Mouse (Mus musculus) granulocyte monocyte progenitor cell, adult 5-6 weeks (primary cell): ENCODE results near the gene Jmjd8. TPM values are rescaled to one million over a fixed set of nuclear protein-coding genes. Genes with fewer than 3 reads are reported as not detected.

Experiments used
- ATAC-seq: replicated peaks from 2 replicates; pipeline ENCODE4 v1.8.0; 2016; ENCODE audit warnings: mild to moderate bottlenecking, moderate TSS enrichment, inconsistent platforms; ENCODE audit not compliant: poor library complexity, severe bottlenecking
- total RNA-seq, 2 experiments: library from RNA; stranded (forward) in 1 of 2; stranded (reverse) in 1 of 2; fragments of 200-712, 200-1000 nt in 1 of 2; fragments of >200 nt in 1 of 2; fragmentation: Nextera tagmentation in 1 of 2; gene quantifications; 2 replicates each; pipeline ENCODE4 v1.2.3; 2014 to 2017

The Jmjd8 gene
- total RNA-seq (2014; fragmentation: Nextera tagmentation) = 19.5 and 23.1 TPM in 2 replicates
- total RNA-seq (2017) = 15.2 and 23.4 TPM in 2 replicates

DNA sequence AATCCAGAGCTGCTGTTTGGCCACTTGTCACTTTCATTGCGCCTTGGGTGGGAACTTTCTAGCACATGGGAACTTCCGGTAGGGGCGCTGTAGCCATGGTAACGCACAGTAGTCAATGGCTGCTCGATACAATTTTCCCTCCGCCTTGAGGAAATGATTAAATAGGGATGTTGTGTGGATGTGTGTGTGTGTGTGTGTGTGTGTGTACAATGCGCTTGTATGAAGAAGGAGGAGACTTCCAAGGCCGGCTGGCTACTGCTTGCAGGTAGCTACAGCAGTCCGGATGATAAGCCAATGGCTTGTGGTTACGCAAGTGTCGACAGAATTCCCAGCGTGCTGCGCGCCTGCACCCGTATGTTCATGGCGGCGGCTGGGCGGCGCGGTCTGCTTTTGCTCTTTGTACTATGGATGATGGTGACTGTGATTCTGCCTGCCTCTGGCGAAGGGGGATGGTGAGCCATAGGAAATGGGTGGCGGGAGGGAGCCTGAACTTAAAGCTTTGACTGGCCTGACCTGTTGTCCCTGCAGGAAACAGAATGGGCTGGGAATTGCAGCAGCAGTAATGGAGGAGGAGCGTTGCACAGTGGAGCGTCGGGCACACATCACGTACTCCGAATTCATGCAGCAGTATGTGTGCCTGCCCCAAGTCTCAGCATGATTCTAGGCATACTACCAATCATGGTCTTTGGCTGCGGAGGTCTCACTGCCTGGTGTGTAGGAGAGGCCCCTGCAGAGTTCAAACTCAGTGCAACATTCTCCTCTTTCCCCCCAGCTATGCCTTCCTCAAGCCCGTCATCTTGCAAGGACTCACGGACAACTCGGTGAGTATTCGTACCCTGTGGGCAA lies at the start of gene Jmjd8:
Gene Jmjd8, plus strand, starts transcription at position 156 of the 846 bp plus-strand sequence.
- peak; percentile 13 for ATAC-seq

DNA sequence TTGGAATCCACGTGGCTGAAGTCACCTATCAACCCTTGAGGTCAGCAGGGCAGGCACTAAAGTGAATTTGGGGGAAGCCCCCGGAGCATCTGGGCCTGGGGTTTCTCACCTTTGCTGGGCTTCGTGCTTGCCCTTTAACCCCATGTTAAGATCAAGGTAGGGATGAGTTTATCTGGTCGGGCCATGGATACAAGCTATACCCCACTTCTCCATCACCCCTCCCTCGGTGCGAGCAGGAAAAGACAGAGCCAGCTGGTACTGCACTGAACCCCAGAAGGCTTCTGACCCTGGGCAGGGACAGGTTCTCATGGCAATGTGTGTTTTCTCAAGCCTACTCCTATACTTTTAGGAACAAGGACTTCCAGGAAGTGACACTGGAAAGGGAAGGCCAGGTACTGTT lies 47.3 kb upstream of the Jmjd8 start:
- ATAC-seq = no peak

DNA sequence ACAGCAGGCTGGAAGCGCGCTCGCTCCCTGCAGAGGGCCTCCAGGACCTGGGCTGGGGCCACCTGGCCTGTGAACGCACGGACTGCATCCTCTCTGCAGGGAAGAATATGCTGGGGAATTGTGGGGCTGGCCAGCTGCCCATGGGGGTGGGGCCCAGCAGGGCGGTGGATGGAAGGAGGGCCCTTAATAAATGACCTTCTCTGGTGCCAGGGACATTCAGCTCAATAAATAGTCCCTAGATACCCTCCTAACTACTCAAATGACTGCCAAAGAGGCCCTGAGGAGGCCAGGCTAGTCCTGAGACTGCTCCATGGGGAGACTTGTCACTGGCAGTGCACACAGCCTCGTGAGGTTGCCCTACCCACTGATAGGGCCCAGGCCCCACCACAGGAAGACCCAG lies 45.6 kb upstream of the Jmjd8 start:
- ATAC-seq = no peak

DNA sequence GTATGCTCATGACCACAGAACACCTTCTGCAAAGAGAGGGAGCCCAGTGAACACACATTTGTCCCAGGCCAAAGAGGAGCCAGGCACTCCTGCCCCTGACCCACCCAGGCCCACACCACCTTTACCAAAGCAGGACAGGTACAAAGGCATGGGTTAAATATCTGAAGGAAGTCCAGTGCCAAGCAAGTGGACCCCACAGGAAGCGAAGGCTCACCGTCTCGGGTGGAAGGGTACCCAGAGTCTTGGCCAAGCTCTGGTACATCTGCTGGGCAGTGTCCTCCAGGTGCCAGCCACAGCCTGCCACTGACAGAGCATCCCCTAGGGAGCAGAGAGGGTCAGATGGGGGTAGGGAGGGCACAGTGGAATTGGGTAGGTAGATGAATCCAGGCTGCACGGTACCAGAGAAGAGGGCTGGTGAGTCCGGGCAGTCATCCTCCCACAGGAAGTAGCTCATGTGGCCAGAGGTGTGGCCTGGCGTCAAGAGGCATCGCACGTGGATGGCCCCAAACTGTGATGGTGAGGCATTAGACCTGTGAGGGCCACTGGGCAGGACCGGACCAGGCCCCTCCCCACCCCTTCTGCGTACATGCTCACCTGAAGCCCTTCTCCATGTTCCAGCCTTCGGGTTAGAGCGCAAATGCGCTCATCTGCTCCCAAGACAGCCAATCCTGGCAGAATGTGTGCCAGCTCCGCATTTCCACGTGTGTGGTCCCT lies 44.6 kb upstream of the Jmjd8 start:
- no peak for ATAC-seq

DNA sequence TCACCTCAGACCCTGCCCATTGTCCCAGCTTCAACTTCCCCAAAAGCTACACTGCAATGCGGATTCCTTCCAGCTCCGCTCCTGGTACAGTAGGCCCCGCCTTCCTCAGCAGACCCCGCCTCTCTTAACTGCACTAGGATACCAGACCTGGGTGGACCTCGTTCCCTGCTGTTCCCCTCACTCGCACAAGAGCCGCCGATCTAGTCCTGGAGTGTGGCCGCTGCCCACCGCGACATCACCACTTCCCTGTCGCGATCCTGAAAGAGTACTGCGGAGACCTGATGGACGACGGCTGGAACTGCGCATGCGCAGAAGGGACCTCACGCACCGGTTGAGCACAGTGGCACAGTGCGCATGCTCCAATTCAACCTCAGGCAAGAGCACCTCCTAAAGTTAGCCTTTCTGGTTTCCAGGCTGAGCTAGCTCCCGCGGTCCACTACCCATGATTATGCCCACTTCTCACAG lies 43.4 kb upstream of the Jmjd8 start, which contains the start of gene Haghl:
Gene Haghl, minus strand, starts transcription at position 393 of the 465 bp plus-strand sequence.
- ATAC-seq = peak; percentile 87

DNA sequence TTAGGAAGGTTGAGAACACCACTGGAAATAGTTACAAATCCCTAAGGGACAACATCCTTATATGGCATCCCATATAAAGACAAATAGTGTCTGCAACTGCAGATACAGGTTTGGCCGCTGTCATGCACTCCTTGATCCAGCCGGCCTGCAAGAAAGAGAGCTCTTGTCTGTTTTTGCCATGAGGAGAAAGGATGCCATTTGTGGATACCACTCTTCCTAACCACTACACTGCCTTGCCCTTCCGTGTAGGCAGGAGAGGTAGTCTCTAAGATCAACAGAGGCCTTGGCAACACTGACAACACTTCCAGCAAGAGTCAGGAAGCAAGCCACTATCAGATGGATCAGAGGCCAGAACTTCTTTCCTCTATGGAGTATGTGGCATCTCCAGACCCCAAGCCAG lies 42.4 kb upstream of the Jmjd8 start, which contains the start of gene Ccdc78:
Gene Ccdc78, plus strand, starts transcription at position 301 of the 400 bp plus-strand sequence.
- no peak for ATAC-seq

DNA sequence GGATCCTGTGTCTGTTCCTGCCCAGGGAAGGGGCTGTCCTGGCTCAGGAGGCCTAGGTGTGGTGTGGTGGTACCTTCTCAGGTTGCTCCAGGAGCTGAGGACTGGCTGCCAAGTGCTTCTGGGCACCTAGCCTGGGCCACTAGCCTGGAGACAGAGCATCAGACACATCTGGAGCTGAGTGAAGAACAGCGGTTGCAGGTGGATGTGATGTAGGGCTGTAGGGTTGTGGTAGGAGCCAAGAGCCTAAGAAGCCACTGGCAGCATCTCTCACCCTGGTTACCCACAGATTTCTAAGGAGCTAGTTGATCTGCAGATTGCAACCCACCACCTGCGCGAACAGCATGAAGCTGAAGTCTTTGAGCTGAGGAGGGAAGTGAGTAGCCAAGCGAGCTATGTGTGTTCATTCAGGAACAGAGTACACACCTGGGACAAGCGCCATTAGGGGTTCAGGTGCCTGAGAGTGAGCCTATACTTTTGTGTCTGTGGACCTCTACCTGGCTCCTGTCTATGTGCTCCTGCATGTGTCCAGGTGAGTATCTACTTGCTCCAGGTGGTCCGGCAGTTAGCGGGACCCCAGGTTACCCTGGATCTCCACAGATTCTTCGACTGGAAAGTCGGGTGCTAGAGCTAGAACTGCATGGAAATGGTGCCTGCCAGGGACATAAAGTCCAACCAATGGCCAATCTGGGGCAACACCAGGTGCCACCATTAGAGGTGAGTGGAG lies 41.7 kb upstream of the Jmjd8 start:
- ATAC-seq = no peak

DNA sequence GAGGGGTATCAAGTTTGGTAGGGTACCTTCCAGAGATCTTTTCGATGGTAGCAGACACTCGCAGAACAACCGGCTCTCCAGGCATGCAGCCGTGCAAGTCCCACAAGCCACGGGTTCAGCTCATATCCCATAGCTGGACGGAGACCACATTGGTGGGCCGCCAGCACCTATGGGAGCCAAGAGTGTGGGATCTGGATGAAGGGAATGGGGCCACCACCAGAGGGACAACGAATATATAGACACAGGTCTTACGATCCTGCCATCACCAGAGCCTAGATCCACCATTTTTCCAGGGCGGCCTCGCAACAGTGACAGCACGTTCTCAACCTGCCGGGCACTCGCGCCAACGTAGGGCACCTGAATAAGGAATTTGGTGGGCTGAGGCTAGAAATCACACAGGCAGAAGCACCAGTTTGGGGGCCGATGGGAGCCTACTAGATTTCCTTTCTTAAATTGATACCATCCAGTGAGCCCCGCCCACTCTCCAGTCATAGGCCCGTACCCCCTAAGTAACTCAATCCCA lies 37.3 kb upstream of the Jmjd8 start:
- no peak for ATAC-seq

DNA sequence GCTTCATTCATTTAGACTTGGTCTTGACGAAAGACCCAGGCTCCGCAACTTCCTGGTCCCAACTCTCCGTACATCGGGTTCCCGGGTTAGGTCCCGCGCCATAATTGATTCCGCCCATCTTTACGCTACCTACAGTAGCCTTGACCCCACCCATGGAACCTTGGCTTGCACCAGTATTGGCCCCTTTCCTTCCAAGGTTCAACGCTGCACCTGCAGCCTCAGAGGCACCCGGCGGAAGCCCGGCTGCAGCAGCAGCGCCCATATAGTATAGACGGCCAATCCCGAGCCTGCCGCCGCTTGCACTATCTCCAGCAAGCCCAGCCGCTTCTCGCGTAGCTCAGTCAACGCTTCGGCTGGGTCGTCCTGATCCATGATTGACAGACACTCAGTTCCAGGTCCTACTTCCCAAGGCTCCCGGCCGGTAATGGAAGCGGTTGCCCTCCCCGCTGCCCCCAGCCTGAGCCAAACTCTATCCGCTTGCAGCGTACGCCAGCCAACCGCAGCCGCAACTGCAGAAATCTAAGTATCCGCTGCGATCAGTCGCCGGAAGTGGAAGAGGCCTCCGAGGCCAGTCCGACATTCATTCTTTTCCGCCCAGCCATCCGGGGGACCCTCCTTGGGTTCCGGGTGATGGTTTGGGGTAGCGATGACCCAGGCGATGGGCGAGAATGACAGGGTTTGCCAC lies 36.7 kb upstream of the Jmjd8 start:
- peak; percentile 63 for ATAC-seq

DNA sequence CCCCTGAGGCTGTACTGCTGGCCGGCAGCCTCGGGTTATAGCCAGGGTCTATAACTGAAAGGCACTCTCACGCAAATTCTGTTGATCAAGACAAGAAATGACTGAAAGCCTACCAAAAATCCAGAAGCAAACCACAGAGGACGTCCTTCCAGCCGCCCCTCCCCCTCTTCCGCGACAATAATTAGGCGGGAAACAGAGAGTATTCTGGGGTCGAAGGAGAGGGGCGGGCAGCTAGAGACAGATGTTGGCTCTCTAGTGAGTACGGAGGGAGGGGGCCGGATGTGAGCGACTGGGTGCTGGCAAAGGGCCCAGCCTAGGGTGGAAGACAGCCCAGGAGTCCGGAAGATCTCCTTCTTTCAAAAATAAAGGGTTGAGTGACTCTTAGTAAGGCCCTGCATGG lies 36.1 kb upstream of the Jmjd8 start, which contains the start of gene Fam173a:
Gene Fam173a, minus strand, starts transcription at position 287 of the 400 bp plus-strand sequence.
- ATAC-seq = peak; percentile 44

DNA sequence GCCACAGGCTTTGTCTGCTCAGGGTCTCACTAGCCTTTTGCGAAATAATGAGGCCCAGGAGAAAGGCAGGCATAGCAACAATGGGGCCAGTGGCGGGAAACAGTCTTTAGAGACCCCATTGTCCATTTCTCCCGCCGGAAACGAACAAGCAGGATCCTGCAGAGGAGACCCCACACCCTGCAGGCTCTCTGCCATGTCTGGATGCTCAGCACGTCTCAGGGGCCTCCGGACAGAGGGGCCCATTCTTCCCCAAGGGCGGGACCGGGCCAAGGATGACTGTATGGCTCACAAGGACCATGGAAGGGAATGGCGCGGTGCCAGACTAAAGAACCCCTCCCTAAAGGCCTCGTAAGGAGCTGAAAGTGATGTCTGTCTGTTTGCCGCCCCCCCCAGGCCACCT lies 34.5 kb upstream of the Jmjd8 start:
- no peak for ATAC-seq

DNA sequence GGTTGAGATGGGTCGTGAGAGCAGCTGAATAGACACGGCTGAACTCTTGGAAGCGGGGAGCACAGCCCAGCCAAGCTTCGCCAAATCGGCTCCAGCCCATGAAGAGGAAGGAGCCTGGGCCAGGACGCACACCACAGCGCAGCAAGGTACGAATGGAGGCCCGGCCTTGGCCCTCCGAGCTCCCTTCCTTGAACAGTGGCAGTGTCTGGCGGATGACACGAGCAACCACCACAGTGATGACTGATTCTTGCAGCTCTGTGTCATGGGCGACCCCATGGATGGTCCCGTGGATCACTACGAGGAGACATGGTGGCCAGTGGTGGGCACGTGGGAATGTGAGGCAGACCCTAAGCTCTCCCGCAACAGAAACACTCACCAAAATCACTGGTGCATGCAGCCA lies 33.7 kb upstream of the Jmjd8 start:
- no peak for ATAC-seq

DNA sequence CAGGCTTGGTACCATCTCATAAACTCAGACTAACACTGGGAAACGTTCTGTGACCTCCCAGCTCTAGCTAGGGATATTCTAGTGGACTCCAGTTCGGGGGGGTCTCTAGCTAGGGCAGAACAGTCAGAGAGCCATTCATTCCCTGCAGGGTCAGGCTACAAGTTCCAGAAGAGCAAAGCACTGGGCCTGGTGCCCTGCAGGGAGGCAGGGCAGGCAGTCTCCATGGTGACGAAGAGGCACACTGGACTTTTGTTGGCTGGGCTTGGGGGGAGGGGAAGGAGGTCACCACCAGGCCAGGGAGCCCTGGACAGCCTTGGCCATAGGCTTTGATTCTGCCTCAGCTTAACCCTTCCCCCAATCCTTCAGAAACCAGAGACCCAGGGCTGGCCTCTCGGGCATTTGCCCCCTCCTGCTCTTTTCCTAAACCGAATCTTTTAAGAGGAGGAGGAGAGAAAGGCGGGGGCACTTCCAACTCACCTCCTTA lies 33.0 kb upstream of the Jmjd8 start, which contains the start of gene AC134908.4:
Gene AC134908.4, minus strand, starts transcription at position 51 of the 484 bp plus-strand sequence.
- no peak for ATAC-seq

DNA sequence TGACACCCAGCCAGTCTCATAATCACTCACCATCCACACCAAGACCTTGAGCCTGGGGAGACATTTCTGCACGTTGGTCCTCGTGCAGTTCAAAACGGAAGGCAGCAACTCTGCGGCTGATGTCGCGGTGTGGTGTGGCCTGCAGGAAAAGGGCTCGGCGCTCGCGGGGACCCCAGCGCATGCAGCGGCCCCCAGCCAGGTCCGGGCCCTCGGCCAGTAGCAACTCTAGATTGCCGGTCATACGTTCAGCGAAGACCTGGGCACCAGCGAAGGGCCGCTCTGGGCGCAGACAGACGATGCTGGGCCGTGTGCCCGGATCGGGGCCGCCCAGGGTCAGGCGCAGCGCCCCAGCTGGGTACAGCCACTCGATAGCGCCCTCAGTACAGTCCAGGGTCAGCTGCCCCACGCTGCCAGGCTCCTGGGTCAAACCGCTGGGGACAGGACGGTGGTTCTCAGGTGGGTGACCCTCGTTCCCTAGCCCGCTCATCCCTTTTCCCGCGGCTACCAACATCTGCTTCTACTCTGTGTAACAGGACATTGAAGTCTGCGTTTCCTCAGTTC lies 32.4 kb upstream of the Jmjd8 start:
- ATAC-seq = no peak

DNA sequence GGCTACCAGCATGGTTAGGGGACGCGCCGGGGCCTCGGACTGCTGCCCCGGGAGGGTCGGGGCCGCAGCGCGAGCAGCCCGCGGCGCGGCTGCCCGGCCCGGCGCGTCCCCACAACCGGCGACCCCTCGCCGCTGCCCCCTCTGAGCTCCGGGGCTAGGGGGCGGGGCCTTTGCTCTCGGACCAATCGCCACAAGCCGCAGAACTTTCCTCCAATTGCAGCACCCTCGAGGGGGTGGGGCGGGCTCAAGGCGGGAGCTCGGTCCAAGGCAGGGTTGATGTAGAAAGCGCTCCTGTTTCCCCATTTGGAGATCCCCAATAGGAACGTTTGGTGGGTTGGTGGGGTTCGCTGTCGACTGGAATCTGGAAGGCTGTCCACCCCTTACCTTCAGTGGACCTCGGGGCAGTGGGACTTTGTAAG lies 31.7 kb upstream of the Jmjd8 start, which contains the start of gene Metrn:
Gene Metrn, minus strand, starts transcription at position 186 of the 419 bp plus-strand sequence.
- peak; percentile 83 for ATAC-seq

DNA sequence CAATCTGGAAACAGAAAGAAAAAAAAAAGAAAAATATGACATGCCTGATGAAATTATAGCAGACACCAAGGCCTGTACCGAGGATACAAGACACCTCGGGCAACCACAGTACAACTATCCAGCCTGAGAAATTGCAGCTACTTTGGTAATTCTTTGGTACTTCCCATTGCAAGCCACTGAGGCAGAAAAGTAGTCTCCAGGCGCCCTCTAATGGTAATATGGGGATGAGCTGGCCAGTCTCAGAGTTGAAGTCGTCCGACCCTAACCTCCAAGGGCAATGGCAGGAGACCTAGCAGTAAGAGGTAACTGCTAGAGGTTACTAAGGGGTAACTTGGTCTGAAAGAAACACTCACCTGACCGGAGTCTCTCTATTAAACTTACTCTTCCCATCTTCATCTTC lies 27.6 kb upstream of the Jmjd8 start:
- peak; percentile 62 for ATAC-seq

DNA sequence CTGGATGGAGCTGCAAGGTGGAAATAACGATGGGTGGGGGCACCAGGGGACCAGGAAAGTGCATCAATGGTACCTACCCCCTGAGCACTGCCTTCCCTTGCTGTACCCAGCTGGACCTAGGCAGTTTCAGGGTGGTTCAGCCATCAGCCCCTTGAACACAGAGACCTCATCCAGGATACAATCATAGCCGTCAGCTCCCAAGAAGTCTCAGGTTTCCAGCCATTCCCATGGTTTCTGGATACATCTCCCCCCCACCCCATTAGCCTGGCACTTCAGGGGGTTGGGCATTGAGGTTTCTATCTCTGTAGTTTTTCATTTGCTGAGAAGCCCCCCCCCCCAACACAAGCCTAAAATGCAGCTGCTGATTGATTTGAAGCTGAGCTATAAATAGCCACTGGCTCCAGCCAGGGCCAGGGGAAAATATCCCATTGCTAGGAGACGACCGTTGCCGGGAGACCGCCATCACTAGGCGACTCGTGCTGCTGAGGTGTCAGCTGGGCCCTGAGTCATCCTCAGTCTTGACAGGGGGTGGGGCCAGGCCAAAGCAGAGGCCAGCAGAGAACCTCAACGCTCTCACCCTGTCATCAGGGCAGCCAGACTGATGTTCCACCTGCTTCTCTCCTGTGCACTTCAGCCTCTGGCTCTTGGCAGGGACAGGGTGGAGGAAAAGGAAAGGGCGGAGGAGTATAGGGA lies 25.7 kb upstream of the Jmjd8 start:
- peak; percentile 31; the same call in 1 of the 2 replicates for ATAC-seq

DNA sequence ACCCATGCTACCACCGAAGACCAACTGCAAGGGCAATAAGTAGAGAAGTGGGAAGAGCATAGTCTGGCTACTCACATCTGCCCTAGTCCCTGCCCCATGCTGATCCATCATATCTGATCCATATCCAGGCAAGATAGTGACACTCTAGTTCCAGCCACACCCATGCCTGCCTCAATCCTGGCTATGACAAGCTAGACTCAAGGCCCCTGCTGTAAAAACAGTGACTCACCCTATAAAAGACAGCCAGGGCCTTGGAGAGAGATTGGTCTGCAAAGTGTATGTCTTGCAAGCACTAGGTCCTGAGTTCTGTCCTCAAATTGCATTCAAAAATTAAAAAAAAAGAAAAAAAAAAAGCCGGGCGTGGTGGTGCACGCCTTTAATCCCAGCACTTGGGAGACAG lies 22.2 kb upstream of the Jmjd8 start:
- no peak for ATAC-seq
